Mouse (Mus musculus) lung, embryonic 16.5 days (tissue): ENCODE measurements around the gene Gab2. TPM values are rescaled to one million over a fixed set of nuclear protein-coding genes. Genes with fewer than 3 reads are reported as not detected.

Experiments
- ATAC-seq: fragments of 200-750 bp; cut with Nextera tagmentation; 2 replicates; pipeline ENCODE4 v1.8.0; 2017; ENCODE audit warnings: low read depth, mild to moderate bottlenecking, moderate library complexity
- H3K27ac ChIP-seq: fragments of 300-500 bp; sonication (generic); 2 replicates; pipeline ENCODE4 v1.5.1; 2014; ENCODE audit warnings: mild to moderate bottlenecking, control low read depth, low read length
- H3K27me3 ChIP-seq: fragments of 300-500 bp; sonication (generic); 2 replicates; pipeline ENCODE4 v1.6.1; 2014; ENCODE audit warnings: low read depth, low read length, mixed read lengths; ENCODE audit not compliant: control insufficient read depth, insufficient read depth
- H3K36me3 ChIP-seq: fragments of 300-500 bp; sonication (generic); 2 replicates; pipeline ENCODE4 v1.6.1; 2014; ENCODE audit warnings: low read length; ENCODE audit not compliant: control insufficient read depth, insufficient read depth
- H3K4me1 ChIP-seq: fragments of 300-500 bp; sonication (generic); replicated peaks from 2 replicates; pipeline ENCODE4 v1.6.1; 2014; ENCODE audit warnings: low read length, mixed read lengths; ENCODE audit not compliant: control insufficient read depth, insufficient read depth
- H3K4me2 ChIP-seq: fragments of 300-500 bp; sonication (generic); 2 replicates; pipeline ENCODE4 v1.6.1; 2014; ENCODE audit warnings: low read depth, low read length, control low read depth
- H3K4me3 ChIP-seq: fragments of 300-500 bp; sonication (generic); 2 replicates; pipeline ENCODE4 v1.5.1; 2014; ENCODE audit warnings: mild to moderate bottlenecking, low read length, control low read depth
- H3K9ac ChIP-seq: fragments of 300-500 bp; sonication (generic); 2 replicates; pipeline ENCODE4 v1.6.1; 2014; ENCODE audit warnings: low read length, control low read depth
- H3K9me3 ChIP-seq: fragments of 300-500 bp; sonication (generic); 2 replicates; pipeline ENCODE4 v1.6.1; 2016; ENCODE audit warnings: low read length; ENCODE audit not compliant: control insufficient read depth
- WGBS: fragments of 180-500 bp; shearing (Covaris S2); extraction: QIAGEN DNeasy Blood & Tissue Kit; methylation state at CpG from one replicate; pipeline ENCODE4 v1.1.7; 2014; 5-methylcytosine and 5-hydroxymethylcytosine counted together
- polyA plus RNA-seq: library from polyadenylated mRNA; unstranded; fragments of >200 nt; fragmentation: Nextera tagmentation; extraction: Ambion mirVana; gene quantifications from 2 replicates; pipeline ENCODE4 v1.2.1, GENCODE M21; 2015

Gene Gab2
- polyA plus RNA-seq: 8.9 and 9.1 TPM in 2 replicates

GRCm38 (mm10) chr7:97081242-97081958 is at the start of gene Gab2:
Gene Gab2 (plus strand): TSS chr7:97081586.
- Histone ChIP-seq H3K9me3 (no peaks in the 10 kb centered on the region), H3K4me2 (peak within 1 kb of the TSS; percentile 66), H3K4me3 (peak within 1 kb of the TSS; percentile 87), H3K27ac (peak within 1 kb of the TSS; percentile 95), H3K27me3 (no peaks in the 10 kb centered on the region), H3K4me1 (peaks cover 25% of the 10 kb centered on the region), H3K36me3 (no peaks in the 10 kb centered on the region), H3K9ac (peak within 1 kb of the TSS; percentile 90)
- WGBS: under 1% methylated on average over 44 of the region's 83 CpGs
- ATAC-seq: peak; percentile 82

GRCm38 (mm10) chr7:97032412-97032811 is 49.0 kb upstream of the Gab2 start:
- no peak overlapping the region for H3K4me3 ChIP-seq
- ATAC-seq: no peak
- no peaks in the 10 kb centered on the region for H3K4me1 ChIP-seq
- H3K9ac ChIP-seq: no peak overlapping the region
- no peak overlapping the region for H3K4me2 ChIP-seq
- H3K36me3 ChIP-seq: no peaks in the 10 kb centered on the region
- H3K9me3 ChIP-seq: no peaks in the 10 kb centered on the region
- no peak overlapping the region for H3K27ac ChIP-seq
- WGBS: 60% methylated on average over 2 of the region's 2 CpGs
- H3K27me3 ChIP-seq: no peaks in the 10 kb centered on the region

- 68% methylated on average over 4 of the region's 4 CpGs for whole genome bisulfite sequencing
- no peak overlapping the region for H3K27ac ChIP-seq
- H3K4me1 ChIP-seq: no peaks in the 10 kb centered on the region
- no peak for ATAC-seq
- H3K36me3 ChIP-seq: no peaks in the 10 kb centered on the region
- H3K27me3 ChIP-seq: no peaks in the 10 kb centered on the region
- no peak overlapping the region for H3K9ac ChIP-seq
- H3K4me3 ChIP-seq: no peak overlapping the region
- no peak overlapping the region for H3K4me2 ChIP-seq
- H3K9me3 ChIP-seq: no peaks in the 10 kb centered on the region
These were observed 41.7 kb upstream of the Gab2 start for GRCm38 (mm10) chr7:97039641-97040040.

GRCm38 (mm10) chr7:97041868-97042449 is 39.4 kb upstream of the Gab2 start:
- WGBS: 83% methylated on average over 6 of the region's 6 CpGs

GRCm38 (mm10) chr7:97042981-97043380 is 38.4 kb upstream of the Gab2 start:
- peak; percentile 34; the same call in 1 of the 2 replicates for ATAC-seq
- Histone ChIP-seq H3K4me3 (no peak overlapping the region), H3K9ac (no peak overlapping the region), H3K27me3 (no peaks in the 10 kb centered on the region), H3K27ac (no peak overlapping the region), H3K9me3 (no peaks in the 10 kb centered on the region), H3K4me1 (no peaks in the 10 kb centered on the region), H3K36me3 (no peaks in the 10 kb centered on the region; the same call in 1 of the 2 replicates), H3K4me2 (no peak overlapping the region)
- WGBS: 65% methylated on average over 1 of the region's 1 CpGs

More at GRCm38 (mm10) chr7:97041868-97042449, 39.4 kb upstream of the Gab2 start:
- no peak overlapping the region for H3K4me2 ChIP-seq
- no peak overlapping the region for H3K9ac ChIP-seq
- H3K27me3 ChIP-seq: no peaks in the 10 kb centered on the region
- no peaks in the 10 kb centered on the region for H3K9me3 ChIP-seq
- no peaks in the 10 kb centered on the region for H3K4me1 ChIP-seq
- H3K36me3 ChIP-seq: no peaks in the 10 kb centered on the region; the same call in 1 of the 2 replicates
- no peak overlapping the region for H3K27ac ChIP-seq
- ATAC-seq: no peak
- no peak overlapping the region for H3K4me3 ChIP-seq

GRCm38 (mm10) chr7:97060966-97061365 is 20.4 kb upstream of the Gab2 start:
- Histone ChIP-seq H3K36me3 (peaks cover 4% of the 10 kb centered on the region), H3K9ac (no peak overlapping the region), H3K9me3 (no peaks in the 10 kb centered on the region), H3K27me3 (no peaks in the 10 kb centered on the region), H3K4me2 (no peak overlapping the region), H3K4me1 (no peaks in the 10 kb centered on the region), H3K4me3 (no peak overlapping the region), H3K27ac (no peak overlapping the region)
- ATAC-seq: no peak
- 84% methylated on average over 2 of the region's 2 CpGs for WGBS

GRCm38 (mm10) chr7:97071512-97071911 is 9.9 kb upstream of the Gab2 start:
- no peak for ATAC-seq
- H3K4me1 ChIP-seq: no peaks in the 10 kb centered on the region; the same call in 1 of the 2 replicates
- WGBS: 73% methylated on average over 3 of the region's 3 CpGs
- H3K4me2 ChIP-seq: no peak overlapping the region
- H3K9ac ChIP-seq: no peak overlapping the region
- no peak overlapping the region for H3K4me3 ChIP-seq
- H3K9me3 ChIP-seq: no peaks in the 10 kb centered on the region
- H3K27me3 ChIP-seq: no peaks in the 10 kb centered on the region
- H3K27ac ChIP-seq: no peak overlapping the region
- H3K36me3 ChIP-seq: no peaks in the 10 kb centered on the region

GRCm38 (mm10) chr7:97072061-97072460 is 9.3 kb upstream of the Gab2 start:
- Histone ChIP-seq H3K27ac (no peak overlapping the region), H3K27me3 (no peaks in the 10 kb centered on the region), H3K9me3 (no peaks in the 10 kb centered on the region), H3K36me3 (no peaks in the 10 kb centered on the region), H3K4me3 (no peak overlapping the region), H3K4me2 (no peak overlapping the region), H3K9ac (no peak overlapping the region), H3K4me1 (no peaks in the 10 kb centered on the region; the same call in 1 of the 2 replicates)
- no peak for ATAC-seq
- whole genome bisulfite sequencing: 48% methylated on average over 5 of the region's 5 CpGs

- H3K9ac ChIP-seq: no peak overlapping the region
- no peaks in the 10 kb centered on the region for H3K27me3 ChIP-seq
- H3K27ac ChIP-seq: no peak overlapping the region
- H3K4me2 ChIP-seq: no peak overlapping the region
- WGBS: 72% methylated on average over 1 of the region's 1 CpGs
- ATAC-seq: no peak
- peaks cover 4% of the 10 kb centered on the region for H3K4me1 ChIP-seq
- H3K36me3 ChIP-seq: no peaks in the 10 kb centered on the region
- H3K4me3 ChIP-seq: no peak overlapping the region
- no peaks in the 10 kb centered on the region for H3K9me3 ChIP-seq
These were observed 6.4 kb upstream of the Gab2 start for GRCm38 (mm10) chr7:97074974-97075373.
